Mouse (Mus musculus): ENCODE results near the gene Zic3.
A peak's percentile ranks its signal among the peaks of the same experiment; 100 is the strongest.

The Zic3 gene

GRCm38 (mm10) chrX:58022400-58022799 lies at the start of gene Zic3:
Gene Zic3, plus strand, starts transcription at chrX:58022700.
- no peak for DNase-seq

GRCm38 (mm10) chrX:57982351-57982750 lies 40.1 kb upstream of the Zic3 start:
- DNase-seq: no peak

- DNase-seq: no peak
Measured at GRCm38 (mm10) chrX:57987455-57988109, 34.9 kb upstream of the Zic3 start.

GRCm38 (mm10) chrX:58013391-58013790 lies 9.1 kb upstream of the Zic3 start:
- DNase-seq: no peak

- DNase-seq: no peak
Measured at GRCm38 (mm10) chrX:58014093-58014492, 8.4 kb upstream of the Zic3 start.

- no peak for DNase-seq
Measured at GRCm38 (mm10) chrX:58014761-58015160, 7.7 kb upstream of the Zic3 start.

- no peak for DNase-seq
Measured at GRCm38 (mm10) chrX:58015336-58015945, 7.1 kb upstream of the Zic3 start.

GRCm38 (mm10) chrX:58018720-58019119 lies 3.8 kb upstream of the Zic3 start:
- no peak for DNase-seq

- DNase-seq: no peak
Measured at GRCm38 (mm10) chrX:58019257-58019953, 3.1 kb upstream of the Zic3 start.

- DNase-seq: no peak
Measured at GRCm38 (mm10) chrX:58027631-58028030, 5.1 kb downstream of the Zic3 start.

- DNase-seq: no peak
Measured at GRCm38 (mm10) chrX:58028082-58028481, 5.6 kb downstream of the Zic3 start.

GRCm38 (mm10) chrX:58028858-58029257 lies 6.4 kb downstream of the Zic3 start:
- DNase-seq: no peak

GRCm38 (mm10) chrX:58030100-58030834 lies 7.8 kb downstream of the Zic3 start:
- DNase-seq: peak; percentile 45

GRCm38 (mm10) chrX:58030835-58031670 lies 8.6 kb downstream of the Zic3 start:
- no peak for DNase-seq

- DNase-seq: no peak
Measured at GRCm38 (mm10) chrX:58031671-58032605, 9.4 kb downstream of the Zic3 start.

GRCm38 (mm10) chrX:58032622-58033021 lies 10.1 kb downstream of the Zic3 start:
- DNase-seq: no peak

GRCm38 (mm10) chrX:58033521-58033920 lies 11.0 kb downstream of the Zic3 start:
- no peak for DNase-seq

- DNase-seq: no peak
Measured at GRCm38 (mm10) chrX:58038061-58039007, 15.8 kb downstream of the Zic3 start.

GRCm38 (mm10) chrX:58039703-58040102 lies 17.2 kb downstream of the Zic3 start:
- no peak for DNase-seq

- DNase-seq: no peak
Measured at GRCm38 (mm10) chrX:58041865-58042264, 19.4 kb downstream of the Zic3 start.
